ENCODE assay signal across 22 mouse cellular contexts in genomic region chr8:34478891-34479290, GRCm38 (mm10).
A peak's percentile ranks its signal among the peaks of the same experiment; 100 is the strongest.
DNase-seq lines count a peak whose midpoint lies in the region; ATAC-seq and TF ChIP-seq lines count a peak whose summit lies in the region.
"Had no signal": no experiment of that assay in that cellular context is flagged by ENCODE, and none has a peak within 500 bp of the region (broad histone marks: within the 10 kb centered on the region; RNA-seq: fewer than 3 reads in every experiment).

No protein-coding gene starts in this region.

- intact Hi-C loops in heart, postnatal 36 days (cut with DNase I): loop anchor here (5.0 kb wide), 1 partner anchor 277 kb away; no protein-coding TSS in a partner anchor

- H3K27me3 ChIP-seq in testis, adult 2 months (ENCODE audit: control insufficient read depth, insufficient read depth, low read length): no peaks in the 10 kb centered on the region
- H3K27me3 ChIP-seq: heart, embryonic 15.5 days; hindbrain, embryonic 15.5 days; liver, embryonic 15.5 days; Patski had no signal

- no peaks in the 10 kb centered on the region for H3K36me3 ChIP-seq in testis, adult 2 months (ENCODE audit: control insufficient read depth, insufficient read depth, low read length)
- H3K36me3 ChIP-seq: heart, embryonic 15.5 days; hindbrain, embryonic 15.5 days; liver, embryonic 15.5 days had no signal

- ATAC-seq in erythroid progenitor cell, adult 5-6 weeks (replicated peaks; ENCODE audit: low FRiP score, poor library complexity, severe bottlenecking): no peak
- ATAC-seq: activated CD4-positive, CD25-positive, alpha-beta regulatory T cell, adult 4 months; forebrain, embryonic 16.5 days; midbrain, embryonic 16.5 days; Patski had no signal

- H3K4me3 ChIP-seq in testis, adult 2 months (ENCODE audit: control insufficient read depth, low read depth, low read length): peak overlapping the region; percentile 67
- H3K4me3 ChIP-seq: erythroblast, embryonic 14.5 days; heart, embryonic 15.5 days; hindbrain, embryonic 15.5 days; layer of hippocampus, adult 2 months; left cerebral cortex, adult 2 months; liver, embryonic 15.5 days; megakaryocyte, embryonic 14.5 days had no signal

- TF ChIP-seq CTCF in testis, adult 2 months (IDR thresholded peaks at IDR 0.05; ENCODE audit: control insufficient read depth, insufficient read depth, insufficient replicate concordance, low read depth, low read length): no peak

- no peaks in the 10 kb centered on the region for H3K4me1 ChIP-seq in testis, adult 2 months (ENCODE audit: control insufficient read depth, insufficient read depth, low read length)
- H3K4me1 ChIP-seq: liver, embryonic 15.5 days had no signal

- no peak overlapping the region for H3K27ac ChIP-seq in testis, adult 2 months (ENCODE audit: control insufficient read depth, insufficient read depth, low read depth, low read length)
- H3K27ac ChIP-seq: heart, embryonic 15.5 days; hindbrain, embryonic 15.5 days; kidney, postnatal 0 days; layer of hippocampus, adult 2 months; left cerebral cortex, adult 2 months; liver, embryonic 15.5 days had no signal

- DNase-seq in heart, adult 18-20 months: peak; percentile 29 to 33
- no peak for DNase-seq in heart, postnatal 36 days
- DNase-seq in testis, postnatal 14 days (ENCODE audit: low spot score): no peak
- DNase-seq in gastrocnemius, postnatal 25 days: peak; percentile 67
- peak; percentile 74 for DNase-seq in lung, postnatal 36 days
- no peak for DNase-seq in kidney, postnatal 10 days
- DNase-seq: cerebellum, adult 2 months; kidney, adult 11 months had no signal

- TF ChIP-seq POLR2A in testis, adult 2 months (IDR thresholded peaks at IDR 0.05; ENCODE audit: control insufficient read depth, low read depth, low read length): no peak

Comparison
In these comparisons a context has a peak if more than half of its experiments do, and no peak if none do; other contexts are left out.
1. DNase-seq: peak in heart, adult 18-20 months (2 of 2), gastrocnemius, postnatal 25 days (single experiment) and lung, postnatal 36 days (single experiment); none in heart, postnatal 36 days (0 of 2), testis, postnatal 14 days (single experiment) and kidney, postnatal 10 days (single experiment).